Mouse (Mus musculus): ENCODE data around the gene Stk11ip. TPM values are rescaled to one million over a fixed set of nuclear protein-coding genes. Genes with fewer than 3 reads are reported as not detected.

Stk11ip gene
- 36.2 and 37.8 TPM in 2 replicates for polyA plus RNA-seq (2012; rRNA removed)

DNA sequence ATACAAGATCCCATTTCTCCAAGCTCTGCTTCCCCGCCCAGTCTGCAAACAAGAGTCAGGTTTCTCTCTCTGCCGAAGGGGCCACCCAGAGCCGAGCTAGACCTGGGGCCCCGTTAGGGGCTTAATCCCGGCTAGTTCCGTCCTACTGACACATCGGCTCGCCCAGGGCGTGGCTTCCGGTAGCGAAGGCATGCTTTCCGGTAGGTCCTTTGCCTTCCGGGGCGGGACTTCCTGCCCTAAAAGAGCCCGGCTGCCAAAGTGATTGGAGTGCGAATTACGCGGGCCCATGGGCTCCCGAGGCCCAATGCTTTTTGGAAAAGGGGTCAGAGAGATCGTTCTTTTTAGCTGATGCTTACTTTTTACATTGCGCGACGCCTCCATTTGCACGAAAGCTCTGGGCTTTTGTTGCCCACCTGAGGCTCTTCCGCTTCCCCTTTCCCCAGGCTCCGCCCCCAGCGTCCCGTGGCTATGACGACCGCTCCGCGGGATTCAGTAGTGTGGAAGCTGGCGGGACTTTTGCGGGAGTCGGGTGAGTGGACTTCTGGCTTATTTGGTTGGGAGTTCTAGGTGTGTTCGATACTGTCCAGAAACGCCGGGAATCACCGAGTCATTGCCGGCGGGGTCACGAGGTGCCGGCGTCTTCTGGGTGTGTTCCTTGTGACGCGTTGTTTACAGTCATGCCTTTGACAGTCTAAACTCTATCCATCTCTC, at the start of gene Stk11ip:
Gene Stk11ip, plus strand, starts transcription at position 209 of the 711 bp plus-strand sequence.
- no peaks in the 10 kb centered on the region for H3K4me1 ChIP-seq (ENCODE audit: control insufficient read depth, insufficient read depth, low read length)
- H3K27ac ChIP-seq (ENCODE audit: insufficient read depth, low read length), result peak within 1 kb of the TSS; percentile 38
- TF ChIP-seq CTCF (IDR thresholded peaks at IDR 0.05; ENCODE audit: extremely low read depth, insufficient read depth, low read length) (no peak), POLR2A (IDR thresholded peaks at IDR 0.05; ENCODE audit: extremely low read depth, insufficient read depth, low read length) (peak; percentile 86; the same call in 1 of the 2 replicates)
- H3K4me3 ChIP-seq (ENCODE audit: insufficient read depth, low read length), result peak within 1 kb of the TSS; percentile 92

DNA sequence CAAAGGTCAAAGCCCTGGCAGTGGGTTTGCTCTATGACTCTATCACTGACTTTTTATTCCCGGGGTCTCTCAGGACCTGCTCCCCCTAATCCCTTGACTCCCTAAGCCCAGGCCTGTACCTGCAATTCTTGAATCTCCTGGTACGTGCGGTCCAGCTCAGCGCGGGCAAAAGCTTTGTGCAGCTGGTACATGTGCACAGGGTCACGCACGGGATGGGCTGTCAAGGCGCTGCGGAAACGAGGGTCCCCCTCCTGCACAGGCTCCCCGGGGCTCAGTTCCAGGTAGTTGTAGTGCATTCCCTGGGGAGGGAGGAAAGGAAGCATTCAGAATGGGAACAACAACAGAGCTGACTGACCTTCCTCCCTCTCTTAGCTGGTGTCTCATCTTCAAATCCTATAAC, 44.9 kb upstream of the Stk11ip start:
- Histone ChIP-seq H3K4me3 (ENCODE audit: insufficient read depth, low read length) (no peak overlapping the region), H3K4me1 (ENCODE audit: control insufficient read depth, insufficient read depth, low read length) (no peaks in the 10 kb centered on the region), H3K27ac (ENCODE audit: insufficient read depth, low read length) (no peak overlapping the region)
- TF ChIP-seq POLR2A (IDR thresholded peaks at IDR 0.05; ENCODE audit: extremely low read depth, insufficient read depth, low read length) (no peak), CTCF (IDR thresholded peaks at IDR 0.05; ENCODE audit: extremely low read depth, insufficient read depth, low read length) (no peak)

DNA sequence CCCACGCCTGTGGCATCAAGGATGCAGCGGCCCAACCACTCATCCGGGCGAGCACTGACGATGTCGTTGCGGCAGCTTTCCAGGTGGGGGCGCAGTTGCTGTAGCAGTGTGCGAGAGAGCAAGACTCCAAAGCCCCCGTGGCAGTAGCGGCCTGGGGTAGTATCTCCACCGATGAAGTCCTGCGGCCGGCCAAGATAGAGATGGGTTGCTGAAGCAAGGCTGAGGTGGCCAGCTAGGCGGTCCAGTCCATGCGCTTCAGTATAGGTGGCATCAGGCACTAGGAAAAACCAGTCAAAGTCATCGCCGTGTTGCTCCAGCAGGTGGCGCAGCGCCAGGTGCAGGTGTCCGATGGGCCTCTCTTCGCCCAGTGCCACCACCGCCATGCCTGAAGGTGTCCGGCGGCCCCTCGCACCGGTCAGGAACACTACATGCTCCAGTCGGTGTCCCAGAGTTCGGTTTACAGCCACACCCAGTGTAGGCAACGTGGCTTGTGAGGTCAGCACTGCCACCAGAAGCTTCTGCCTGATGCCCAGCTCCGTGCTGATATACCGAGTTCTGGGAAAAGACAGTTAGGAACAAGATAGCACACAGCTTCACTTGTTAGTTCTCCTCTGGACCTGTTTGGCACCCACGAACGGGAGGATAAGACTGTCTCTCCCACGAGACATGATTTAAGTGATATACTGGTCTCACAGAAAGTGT, 43.9 kb upstream of the Stk11ip start:
- Histone ChIP-seq H3K4me3 (ENCODE audit: insufficient read depth, low read length) (peak overlapping the region; percentile 98; the same call in 1 of the 2 replicates), H3K27ac (ENCODE audit: insufficient read depth, low read length) (no peak overlapping the region), H3K4me1 (ENCODE audit: control insufficient read depth, insufficient read depth, low read length) (no peaks in the 10 kb centered on the region)
- TF ChIP-seq POLR2A (IDR thresholded peaks at IDR 0.05; ENCODE audit: extremely low read depth, insufficient read depth, low read length) (no peak), CTCF (IDR thresholded peaks at IDR 0.05; ENCODE audit: extremely low read depth, insufficient read depth, low read length) (peak; percentile 47)

DNA sequence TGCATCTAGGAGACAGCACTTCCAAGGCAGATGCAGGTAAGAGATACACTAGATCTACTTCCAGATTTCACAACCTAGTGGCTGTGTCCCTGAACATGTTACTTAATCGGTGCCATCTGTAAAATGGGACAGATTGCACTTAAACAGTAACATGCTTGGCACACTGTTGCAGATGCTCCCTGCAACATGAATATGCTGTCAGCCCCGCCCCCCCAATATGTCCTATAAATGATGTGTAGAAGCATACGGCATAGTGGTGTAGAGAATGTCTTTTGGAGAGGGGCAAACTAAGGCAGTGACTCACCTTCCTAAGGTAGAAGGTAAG, 43.4 kb upstream of the Stk11ip start:
- H3K4me1 ChIP-seq (ENCODE audit: control insufficient read depth, insufficient read depth, low read length), result no peaks in the 10 kb centered on the region
- H3K27ac ChIP-seq (ENCODE audit: insufficient read depth, low read length), result no peak overlapping the region
- H3K4me3 ChIP-seq (ENCODE audit: insufficient read depth, low read length), result peak overlapping the region; percentile 98; the same call in 1 of the 2 replicates
- TF ChIP-seq POLR2A (IDR thresholded peaks at IDR 0.05; ENCODE audit: extremely low read depth, insufficient read depth, low read length) (no peak), CTCF (IDR thresholded peaks at IDR 0.05; ENCODE audit: extremely low read depth, insufficient read depth, low read length) (no peak)

DNA sequence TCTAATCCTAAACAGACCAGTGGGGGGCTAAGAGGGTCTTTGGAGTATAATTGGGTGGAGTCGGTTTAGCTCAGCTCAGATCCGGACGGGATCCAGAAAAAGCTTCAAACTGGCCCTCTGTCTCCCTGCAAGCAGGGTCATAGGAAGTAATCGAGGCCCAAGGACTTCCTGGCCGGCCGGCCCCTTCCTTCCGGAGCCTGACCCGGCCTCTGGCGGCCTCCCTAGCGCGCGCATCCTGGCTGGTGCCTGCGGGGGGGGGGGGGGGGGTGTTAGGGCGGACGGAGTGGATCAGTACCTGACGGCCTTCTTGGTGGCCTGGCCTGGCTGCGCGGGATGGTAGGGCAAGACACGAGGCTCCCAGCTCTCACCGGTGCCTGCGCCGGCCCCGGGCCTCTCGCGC, 42.8 kb upstream of the Stk11ip start:
- H3K4me3 ChIP-seq (ENCODE audit: insufficient read depth, low read length), result peak overlapping the region; percentile 98
- H3K27ac ChIP-seq (ENCODE audit: insufficient read depth, low read length), result peak overlapping the region; percentile 96
- H3K4me1 ChIP-seq (ENCODE audit: control insufficient read depth, insufficient read depth, low read length), result no peaks in the 10 kb centered on the region
- TF ChIP-seq CTCF (IDR thresholded peaks at IDR 0.05; ENCODE audit: extremely low read depth, insufficient read depth, low read length) (no peak), POLR2A (IDR thresholded peaks at IDR 0.05; ENCODE audit: extremely low read depth, insufficient read depth, low read length) (no peak)

GRCm38 (mm10) chr1:75478916-75479634, 42.3 kb upstream of the Stk11ip start, which contains the start of the genes Chpf and Tmem198:
TSS of gene Chpf (minus strand) at chr1:75479307.
TSS of gene Tmem198 (plus strand) at chr1:75479532.
- H3K27ac ChIP-seq (ENCODE audit: insufficient read depth, low read length), result peak within 1 kb of the TSS; percentile 96
- H3K4me3 ChIP-seq (ENCODE audit: insufficient read depth, low read length), result peak within 1 kb of the TSS; percentile 98
- TF ChIP-seq CTCF (IDR thresholded peaks at IDR 0.05; ENCODE audit: extremely low read depth, insufficient read depth, low read length), result no peak
- peak; percentile 70 for TF ChIP-seq POLR2A (IDR thresholded peaks at IDR 0.05; ENCODE audit: extremely low read depth, insufficient read depth, low read length)
- no peaks in the 10 kb centered on the region for H3K4me1 ChIP-seq (ENCODE audit: control insufficient read depth, insufficient read depth, low read length)

DNA sequence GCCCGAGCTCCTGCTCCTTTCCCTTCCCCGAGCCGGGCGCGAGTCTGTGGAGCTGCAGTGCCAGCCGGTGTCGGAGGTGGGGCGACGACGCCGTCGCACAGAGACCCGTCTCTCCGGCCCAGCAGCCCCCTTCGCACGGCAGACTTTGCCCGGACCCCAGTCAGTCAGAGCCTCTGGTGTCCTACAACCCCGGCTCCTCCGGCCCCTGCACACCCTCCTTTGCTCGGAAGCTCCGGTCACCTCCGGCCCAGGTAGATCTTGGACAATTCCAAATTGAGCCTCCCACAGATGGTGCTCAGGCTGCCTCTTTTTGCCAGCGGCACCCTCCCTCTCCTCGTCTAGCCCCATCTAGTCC, 41.7 kb upstream of the Stk11ip start:
- no peaks in the 10 kb centered on the region for H3K4me1 ChIP-seq (ENCODE audit: control insufficient read depth, insufficient read depth, low read length)

DNA sequence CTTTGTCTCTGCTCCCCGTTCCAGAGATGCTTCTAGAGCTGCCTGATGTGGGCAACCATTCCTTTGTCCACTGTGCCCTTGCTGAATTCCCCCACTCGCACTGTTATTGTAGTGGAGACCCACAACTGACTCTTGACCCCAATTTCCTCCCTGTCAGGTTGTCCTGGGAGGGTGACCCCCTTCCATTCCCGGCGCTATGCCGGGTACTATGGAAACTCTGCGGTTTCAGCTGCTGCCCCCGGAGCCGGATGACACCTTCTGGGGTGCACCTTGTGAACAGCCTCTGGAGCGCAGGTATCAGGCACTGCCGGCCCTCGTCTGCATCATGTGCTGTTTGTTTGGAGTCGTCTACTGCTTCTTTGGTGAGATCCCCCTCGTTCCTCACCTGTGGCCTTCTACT, 41.3 kb upstream of the Stk11ip start:
- TF ChIP-seq POLR2A (IDR thresholded peaks at IDR 0.05; ENCODE audit: extremely low read depth, insufficient read depth, low read length) (no peak), CTCF (IDR thresholded peaks at IDR 0.05; ENCODE audit: extremely low read depth, insufficient read depth, low read length) (no peak)
- Histone ChIP-seq H3K4me1 (ENCODE audit: control insufficient read depth, insufficient read depth, low read length) (no peaks in the 10 kb centered on the region), H3K27ac (ENCODE audit: insufficient read depth, low read length) (peak overlapping the region; percentile 96), H3K4me3 (ENCODE audit: insufficient read depth, low read length) (peak overlapping the region; percentile 98)

More for the DNA sequence above, 41.7 kb upstream of the Stk11ip start:
- H3K4me3 ChIP-seq (ENCODE audit: insufficient read depth, low read length), result peak overlapping the region; percentile 98
- no peak for TF ChIP-seq CTCF (IDR thresholded peaks at IDR 0.05; ENCODE audit: extremely low read depth, insufficient read depth, low read length)
- TF ChIP-seq POLR2A (IDR thresholded peaks at IDR 0.05; ENCODE audit: extremely low read depth, insufficient read depth, low read length), result no peak
- H3K27ac ChIP-seq (ENCODE audit: insufficient read depth, low read length), result peak overlapping the region; percentile 96

DNA sequence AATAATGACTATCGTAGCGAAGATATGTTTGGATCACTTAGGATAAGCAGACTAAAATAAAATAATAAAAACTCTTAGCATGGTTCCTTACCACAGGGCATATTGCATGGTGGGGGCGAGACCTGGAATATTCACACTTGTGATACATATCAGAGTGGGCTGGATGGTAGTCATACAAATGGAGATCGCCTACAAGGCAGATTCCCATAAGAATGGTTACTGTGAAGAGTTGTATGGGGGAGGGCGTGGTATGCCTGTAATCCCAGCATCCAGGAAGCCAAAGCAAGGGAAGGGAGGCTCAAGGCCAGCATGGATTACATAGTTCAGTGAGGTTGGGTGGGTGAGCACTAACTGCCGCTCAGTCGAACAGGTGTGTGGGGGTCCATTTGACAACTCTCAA, 40.6 kb upstream of the Stk11ip start:
- H3K4me3 ChIP-seq (ENCODE audit: insufficient read depth, low read length), result peak overlapping the region; percentile 98
- H3K4me1 ChIP-seq (ENCODE audit: control insufficient read depth, insufficient read depth, low read length), result no peaks in the 10 kb centered on the region
- H3K27ac ChIP-seq (ENCODE audit: insufficient read depth, low read length), result no peak overlapping the region
- TF ChIP-seq CTCF (IDR thresholded peaks at IDR 0.05; ENCODE audit: extremely low read depth, insufficient read depth, low read length) (no peak), POLR2A (IDR thresholded peaks at IDR 0.05; ENCODE audit: extremely low read depth, insufficient read depth, low read length) (no peak)

All from cortical plate, adult 2 months (tissue).